Mouse (Mus musculus) heart, embryonic 11.5 days (tissue): ENCODE measurements around the gene Chil5. TPM values are rescaled to one million over a fixed set of nuclear protein-coding genes. Genes with fewer than 3 reads are reported as not detected.
"Not testable (repeated sequence)": the region's sequence is repeated elsewhere in the genome, so short reads cannot be mapped to it uniquely, and the experiment has no call there.

ENCODE experiments used
- ATAC-seq: fragments of 200-750 bp; cut with Nextera tagmentation; replicated peaks from 2 replicates; pipeline ENCODE4 v1.8.0; 2017; ENCODE audit warnings: moderate library complexity; ENCODE audit not compliant: insufficient number of reproducible peaks, low FRiP score, low TSS enrichment
- H3K27ac ChIP-seq: fragments of 300-500 bp; sonication (generic); 2 replicates; pipeline ENCODE4 v1.5.1; 2014; ENCODE audit warnings: mild to moderate bottlenecking, low read depth, low read length
- H3K27me3 ChIP-seq: fragments of 300-500 bp; sonication (generic); 2 replicates; pipeline ENCODE4 v1.6.1; 2014; ENCODE audit warnings: mild to moderate bottlenecking, low read length, mixed read lengths; ENCODE audit not compliant: control insufficient read depth, insufficient read depth
- H3K36me3 ChIP-seq: fragments of 300-500 bp; sonication (generic); 2 replicates; pipeline ENCODE4 v1.6.1; 2014; ENCODE audit warnings: mild to moderate bottlenecking, low read length, moderate library complexity, mixed read lengths; ENCODE audit not compliant: control insufficient read depth, insufficient read depth
- H3K4me1 ChIP-seq: fragments of 300-500 bp; sonication (generic); 2 replicates; pipeline ENCODE4 v1.6.1; 2014; ENCODE audit warnings: low read length; ENCODE audit not compliant: control insufficient read depth, insufficient read depth
- H3K4me2 ChIP-seq: fragments of 300-500 bp; sonication (generic); 2 replicates; pipeline ENCODE4 v1.6.1; 2014; ENCODE audit warnings: mild to moderate bottlenecking, moderate library complexity
- H3K4me3 ChIP-seq: fragments of 300-500 bp; sonication (generic); 2 replicates; pipeline ENCODE4 v1.5.1; 2014; ENCODE audit warnings: low read depth, low read length
- H3K9ac ChIP-seq: fragments of 300-500 bp; sonication (generic); 2 replicates; pipeline ENCODE4 v1.6.1; 2014; ENCODE audit warnings: mild to moderate bottlenecking, low read depth, low read length, moderate library complexity
- H3K9me3 ChIP-seq: fragments of 300-500 bp; sonication (generic); replicated peaks from 2 replicates; pipeline ENCODE4 v1.6.1; 2016; ENCODE audit warnings: low read length; ENCODE audit not compliant: control insufficient read depth
- WGBS: fragments of 180-500 bp; shearing (Covaris S2); extraction: QIAGEN DNeasy Blood & Tissue Kit; methylation state at CpG from one replicate; pipeline ENCODE4 v1.1.7; 2014; ENCODE audit not compliant: insufficient replicate concordance; 5-methylcytosine and 5-hydroxymethylcytosine counted together
- polyA plus RNA-seq: library from polyadenylated mRNA; unstranded; fragments of >200 nt; fragmentation: Nextera tagmentation; extraction: Ambion mirVana; gene quantifications from 2 replicates; pipeline ENCODE4 v1.2.1, GENCODE M21; 2014

The Chil5 gene
- polyA plus RNA-seq, 1 experiment from 2014 or later: not detected

- no peak within 1 kb of the TSS for H3K4me3 ChIP-seq
Observed at GRCm38 (mm10) chr3:106014546-106014945, 18.1 kb downstream of the Chil5 start, which contains the start of gene Pifo. Gene Pifo (minus strand): TSS chr3:106014646.

GRCm38 (mm10) chr3:106003360-106003759 is 29.3 kb downstream of the Chil5 start:
- not testable (repeated sequence) for H3K9ac ChIP-seq, H3K36me3 ChIP-seq, H3K27me3 ChIP-seq, H3K9me3 ChIP-seq, H3K27ac ChIP-seq, ATAC-seq, H3K4me2 ChIP-seq, H3K4me3 ChIP-seq, H3K4me1 ChIP-seq
- 57% methylated on average over 10 of the region's 10 CpGs for WGBS

More at GRCm38 (mm10) chr3:106014546-106014945, 18.1 kb downstream of the Chil5 start, which contains the start of gene Pifo:
- ATAC-seq: no peak
- Histone ChIP-seq H3K27me3 (no peaks in the 10 kb centered on the region), H3K36me3 (no peaks in the 10 kb centered on the region), H3K9ac (no peak within 1 kb of the TSS), H3K27ac (no peak within 1 kb of the TSS), H3K9me3 (no peaks in the 10 kb centered on the region), H3K4me2 (no peak within 1 kb of the TSS), H3K4me1 (no peaks in the 10 kb centered on the region)
- WGBS: 81% methylated on average over 2 of the region's 2 CpGs

- Histone ChIP-seq H3K4me2 (peak overlapping the region; percentile 55), H3K4me1 (no peaks in the 10 kb centered on the region; the same call in 1 of the 2 replicates), H3K4me3 (no peak overlapping the region), H3K9me3 (no peaks in the 10 kb centered on the region), H3K9ac (no peak overlapping the region), H3K36me3 (no peaks in the 10 kb centered on the region), H3K27me3 (no peaks in the 10 kb centered on the region), H3K27ac (no peak overlapping the region)
- WGBS: 21% methylated on average over 17 of the region's 17 CpGs
- ATAC-seq: peak; percentile 63; the same call in 1 of the 2 replicates
Observed at GRCm38 (mm10) chr3:106001416-106002370, 30.9 kb downstream of the Chil5 start.

- Histone ChIP-seq H3K4me2 (peak overlapping the region; percentile 55), H3K9ac (no peak overlapping the region), H3K36me3 (no peaks in the 10 kb centered on the region), H3K9me3 (no peaks in the 10 kb centered on the region), H3K4me1 (no peaks in the 10 kb centered on the region; the same call in 1 of the 2 replicates), H3K27me3 (no peaks in the 10 kb centered on the region), H3K27ac (no peak overlapping the region), H3K4me3 (no peak overlapping the region)
- ATAC-seq: no peak; the same call in 1 of the 2 replicates
- 16% methylated on average over 11 of the region's 11 CpGs for WGBS
Observed at GRCm38 (mm10) chr3:106000707-106001375, 31.8 kb downstream of the Chil5 start.

GRCm38 (mm10) chr3:105994730-105995129 is 37.9 kb downstream of the Chil5 start:
- no peak for ATAC-seq
- WGBS: 73% methylated on average over 2 of the region's 2 CpGs

GRCm38 (mm10) chr3:105991653-105992283 is 40.8 kb downstream of the Chil5 start:
- 28% methylated on average over 4 of the region's 4 CpGs for WGBS
- no peak overlapping the region for H3K4me2 ChIP-seq
- no peak for ATAC-seq
- no peak overlapping the region for H3K27ac ChIP-seq
- H3K36me3 ChIP-seq: no peaks in the 10 kb centered on the region
- H3K27me3 ChIP-seq: no peaks in the 10 kb centered on the region
- no peak overlapping the region for H3K9ac ChIP-seq
- no peaks in the 10 kb centered on the region for H3K4me1 ChIP-seq
- H3K9me3 ChIP-seq: no peaks in the 10 kb centered on the region
- no peak overlapping the region for H3K4me3 ChIP-seq

More at GRCm38 (mm10) chr3:105994730-105995129, 37.9 kb downstream of the Chil5 start:
- Histone ChIP-seq H3K4me3 (no peak overlapping the region), H3K9ac (no peak overlapping the region), H3K27me3 (no peaks in the 10 kb centered on the region), H3K9me3 (no peaks in the 10 kb centered on the region), H3K36me3 (no peaks in the 10 kb centered on the region), H3K4me1 (no peaks in the 10 kb centered on the region), H3K4me2 (no peak overlapping the region), H3K27ac (no peak overlapping the region)

GRCm38 (mm10) chr3:105989611-105990010 is 43.0 kb downstream of the Chil5 start:
- 60% methylated on average over 5 of the region's 5 CpGs for WGBS
- ATAC-seq, H3K4me1 ChIP-seq, H3K9ac ChIP-seq, H3K27ac ChIP-seq, H3K4me2 ChIP-seq, H3K36me3 ChIP-seq, H3K27me3 ChIP-seq, H3K9me3 ChIP-seq, H3K4me3 ChIP-seq: not testable (repeated sequence)

GRCm38 (mm10) chr3:105974174-105974573 is 58.4 kb downstream of the Chil5 start:
- Histone ChIP-seq H3K9me3 (no peaks in the 10 kb centered on the region), H3K9ac (no peak overlapping the region), H3K4me1 (no peaks in the 10 kb centered on the region), H3K4me2 (no peak overlapping the region), H3K27ac (no peak overlapping the region), H3K36me3 (no peaks in the 10 kb centered on the region), H3K27me3 (no peaks in the 10 kb centered on the region), H3K4me3 (no peak overlapping the region)
- no peak for ATAC-seq
- 90% methylated on average over 2 of the region's 2 CpGs for WGBS
